Mouse (Mus musculus) C2C12 (cell line): ENCODE measurements around the gene Med12l.

Experiments
- CTCF ChIP-seq: IDR thresholded peaks from one replicate; pipeline ENCODE4 v1.5.1; 2011; ENCODE audit not compliant: control insufficient read depth, insufficient read depth, insufficient read length
- MAX ChIP-seq: IDR thresholded peaks from one replicate; pipeline ENCODE4 v1.6.1; 2011; ENCODE audit warnings: mild to moderate bottlenecking, control low read depth

DNA sequence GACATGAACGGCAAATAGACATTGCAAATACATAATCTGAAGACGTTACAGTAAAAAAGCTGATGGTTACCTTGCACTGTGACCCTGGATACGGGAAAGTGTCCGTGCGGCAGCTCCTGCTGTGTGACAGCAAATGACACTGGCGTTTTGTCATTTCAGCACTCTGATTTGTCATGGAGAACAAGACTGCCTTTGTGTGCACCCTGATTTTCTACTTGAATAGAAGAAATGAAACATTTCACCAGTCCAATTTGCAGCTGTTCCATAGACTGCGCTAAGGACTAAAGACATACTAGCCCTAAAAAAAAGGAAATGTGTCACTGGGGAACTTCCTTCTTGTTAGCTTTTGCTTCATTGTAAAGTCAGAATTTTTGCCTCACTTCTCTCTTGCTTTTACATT lies 257.1 kb downstream of the Med12l start, which contains the start of gene P2ry12:
- TF ChIP-seq CTCF (no peak), MAX (no peak)
